Mouse (Mus musculus): ENCODE measurements around the gene Rora.

Rora gene

GRCm38 (mm10) chr9:69008706-69009105 is 355.1 kb downstream of the Rora start:
- 84% methylated on average over 2 of the region's 2 CpGs for WGBS

- WGBS: 59% methylated on average over 5 of the region's 5 CpGs
These were observed 357.3 kb downstream of the Rora start for GRCm38 (mm10) chr9:69010886-69011285.

DNA sequence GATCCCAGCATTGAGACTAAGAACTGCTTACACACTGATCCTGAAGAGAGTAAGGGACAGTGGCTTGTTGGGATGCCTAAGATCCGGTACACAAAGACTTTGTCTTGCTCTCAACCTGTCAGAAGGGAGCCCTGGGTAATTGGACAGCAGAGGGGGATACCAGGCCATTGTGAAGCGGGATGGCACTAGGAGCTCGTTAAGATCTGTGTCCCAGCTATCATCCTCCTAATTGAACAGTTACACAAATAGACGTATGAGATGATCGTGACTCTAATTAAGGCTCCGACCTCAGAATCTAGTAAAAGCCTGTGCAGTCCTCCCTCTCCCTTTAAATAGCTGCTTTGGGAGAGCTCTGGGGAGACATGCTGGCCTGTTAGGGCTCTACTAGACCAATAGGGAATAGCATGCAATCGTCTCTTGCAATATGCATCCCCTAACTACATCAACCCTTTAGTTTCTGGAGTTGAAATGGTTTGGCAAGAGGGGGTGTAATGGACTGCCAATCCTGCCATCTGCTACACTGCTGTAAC is 359.7 kb downstream of the Rora start:
- 81% methylated on average over 7 of the region's 7 CpGs for WGBS

DNA sequence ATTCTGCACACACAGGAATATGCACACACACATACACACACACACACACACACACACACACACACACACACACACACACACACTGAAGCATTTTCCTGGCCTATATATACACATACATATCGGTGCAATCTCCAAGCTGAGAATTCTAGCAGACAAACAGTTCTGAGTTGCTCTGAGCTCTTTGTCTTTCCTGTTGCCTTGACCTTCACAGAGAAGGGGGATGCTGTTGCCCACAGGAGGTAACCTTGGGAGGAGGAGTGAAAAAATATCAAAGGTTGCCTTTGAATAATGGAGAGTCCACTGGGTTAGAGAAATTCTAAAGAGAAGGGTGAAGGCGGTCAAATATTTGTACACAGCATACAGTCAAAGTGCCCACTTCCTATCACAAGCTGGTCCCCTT is 360.6 kb downstream of the Rora start:
- 94% methylated on average over 2 of the region's 2 CpGs for WGBS

DNA sequence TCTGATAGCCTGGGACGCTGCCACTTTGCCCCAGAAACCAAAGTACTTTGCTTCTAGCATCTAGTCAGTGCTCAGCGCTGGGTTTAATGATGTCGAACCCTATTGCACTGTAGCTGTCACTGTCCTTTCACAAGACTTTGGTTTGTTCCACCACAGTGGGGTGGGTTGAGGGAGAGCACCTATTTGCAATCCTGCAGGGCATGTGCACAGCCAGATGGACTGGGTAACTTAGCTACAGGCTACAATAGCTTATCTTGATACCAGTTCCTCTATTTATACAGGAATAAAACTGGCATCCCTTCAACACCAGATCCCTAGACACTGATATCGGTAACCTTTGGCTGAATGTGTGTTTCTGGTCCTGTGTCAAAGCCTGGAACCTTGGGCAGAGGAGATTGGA is 366.8 kb downstream of the Rora start:
- 87% methylated on average over 4 of the region's 4 CpGs for WGBS

GRCm38 (mm10) chr9:69021482-69021881 is 367.9 kb downstream of the Rora start:
- 89% methylated on average over 1 of the region's 1 CpGs for WGBS

DNA sequence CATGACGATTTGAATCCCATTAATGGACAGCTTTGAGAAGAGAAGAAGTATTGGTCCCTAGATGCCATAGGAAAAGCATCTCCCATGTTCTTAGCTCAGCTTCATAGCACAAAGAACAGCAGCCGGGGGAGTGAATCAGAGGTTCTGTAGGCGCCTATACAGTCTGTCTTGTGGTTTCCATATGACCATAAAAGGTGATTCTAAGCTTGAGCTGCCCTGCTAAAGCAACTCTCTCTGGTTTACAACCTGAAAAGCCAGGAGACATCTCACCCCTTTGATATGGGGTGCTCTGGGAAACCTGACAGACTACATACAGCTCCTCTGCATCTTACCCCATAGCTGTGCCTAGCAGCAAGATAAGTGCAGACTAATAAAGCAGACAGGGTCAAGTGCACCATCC is 369.7 kb downstream of the Rora start:
- WGBS: 89% methylated on average over 3 of the region's 3 CpGs

GRCm38 (mm10) chr9:69028177-69028576 is 374.6 kb downstream of the Rora start:
- 78% methylated on average over 4 of the region's 4 CpGs for WGBS

- 87% methylated on average over 10 of the region's 10 CpGs for WGBS
These were observed 380.8 kb downstream of the Rora start for GRCm38 (mm10) chr9:69034301-69034871.

DNA sequence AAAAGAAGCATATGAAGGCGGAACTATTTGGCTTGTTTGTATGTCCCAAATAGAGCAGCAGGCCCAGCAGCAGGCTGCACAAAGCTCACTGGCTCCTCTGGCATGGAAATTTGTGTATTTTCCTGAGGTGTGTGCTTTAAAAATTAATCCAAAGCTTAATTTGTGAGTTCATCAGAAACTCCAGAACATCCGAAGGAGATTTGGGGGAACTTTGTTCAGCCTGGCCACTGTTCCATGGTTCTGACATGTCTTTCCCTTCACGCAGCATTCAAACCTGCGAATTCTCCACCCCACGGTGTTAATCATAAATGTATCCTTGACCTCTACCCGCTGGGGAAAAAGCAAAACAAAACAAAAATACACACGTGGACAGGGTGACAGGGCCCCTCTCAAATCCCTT is 381.9 kb downstream of the Rora start:
- 77% methylated on average over 7 of the region's 7 CpGs for WGBS

DNA sequence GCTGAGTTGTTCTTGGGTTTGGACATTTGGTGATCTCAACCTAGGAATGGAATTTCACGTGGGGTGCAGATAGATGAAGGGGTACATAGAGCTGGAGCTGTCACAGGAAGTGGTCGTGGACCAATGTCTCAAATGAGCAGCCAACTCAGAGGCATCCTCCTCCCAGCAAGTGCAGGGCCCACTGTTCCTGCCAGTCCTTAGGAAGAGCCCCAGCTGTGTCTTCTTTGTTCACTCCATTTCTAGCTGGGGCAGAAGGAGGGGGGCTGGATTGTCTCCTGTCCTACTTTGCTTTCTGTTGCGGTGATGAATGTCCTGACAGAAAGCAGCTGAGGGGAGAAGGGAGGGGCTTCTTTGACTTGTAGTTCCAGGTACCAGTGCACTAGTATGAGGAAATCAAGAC is 382.7 kb downstream of the Rora start:
- 62% methylated on average over 3 of the region's 3 CpGs for WGBS

DNA sequence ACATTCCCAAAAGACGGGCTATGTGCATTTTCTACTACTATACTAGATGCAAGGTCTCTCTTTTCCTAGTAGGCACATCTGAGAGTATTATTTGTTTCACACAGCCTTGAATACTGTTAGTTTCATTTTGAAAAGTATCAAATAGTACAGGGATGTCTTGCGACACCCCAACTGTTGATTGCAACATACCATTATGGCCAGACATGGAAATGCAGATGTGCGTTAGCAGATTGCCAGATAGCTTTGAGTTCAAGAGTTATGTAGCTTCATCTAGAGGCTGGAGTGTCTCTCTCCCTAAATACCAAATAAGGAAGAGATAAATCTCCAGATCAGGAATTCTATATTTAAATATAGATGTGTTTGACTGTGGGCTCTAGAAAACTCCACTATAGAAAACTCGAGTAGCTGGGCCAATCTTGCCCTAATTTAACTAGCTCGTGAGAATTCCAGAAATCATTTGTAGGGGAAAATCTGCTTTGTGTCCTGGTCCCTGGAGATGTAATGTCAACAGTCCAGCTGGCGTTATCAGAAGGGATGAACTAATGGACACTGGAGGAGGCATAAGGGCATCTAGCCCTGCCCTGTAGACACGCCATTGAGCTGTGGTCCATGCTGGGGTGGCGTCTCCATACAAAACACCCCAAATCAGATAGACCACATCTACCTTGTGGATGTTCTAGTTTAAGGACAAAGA is 390.5 kb downstream of the Rora start:
- 85% methylated on average over 8 of the region's 8 CpGs for WGBS

DNA sequence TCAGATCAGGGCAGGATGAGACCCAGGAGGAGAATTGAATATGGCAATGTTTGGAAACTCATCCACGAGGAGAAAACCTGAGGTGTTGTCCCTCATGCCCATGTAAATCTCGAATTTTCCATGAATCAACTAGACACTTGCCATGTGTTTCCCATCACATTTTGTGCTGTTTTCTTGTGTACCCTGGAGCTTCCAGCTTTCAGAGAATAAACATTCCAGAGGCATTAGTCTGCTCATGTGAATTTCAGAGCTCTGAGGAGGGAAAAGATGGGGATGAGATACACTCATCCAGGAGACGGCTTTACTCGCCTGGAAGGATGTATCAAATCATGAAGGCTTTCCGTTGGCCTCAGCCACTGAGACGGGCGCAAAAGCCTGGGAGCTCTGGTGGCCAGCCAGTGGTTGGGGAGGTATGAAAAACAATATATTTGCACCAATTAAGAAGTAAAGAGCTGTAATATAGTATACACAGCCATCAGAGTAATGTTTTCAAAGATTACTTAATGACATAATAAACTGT is 391.1 kb downstream of the Rora start:
- 90% methylated on average over 7 of the region's 7 CpGs for WGBS

DNA sequence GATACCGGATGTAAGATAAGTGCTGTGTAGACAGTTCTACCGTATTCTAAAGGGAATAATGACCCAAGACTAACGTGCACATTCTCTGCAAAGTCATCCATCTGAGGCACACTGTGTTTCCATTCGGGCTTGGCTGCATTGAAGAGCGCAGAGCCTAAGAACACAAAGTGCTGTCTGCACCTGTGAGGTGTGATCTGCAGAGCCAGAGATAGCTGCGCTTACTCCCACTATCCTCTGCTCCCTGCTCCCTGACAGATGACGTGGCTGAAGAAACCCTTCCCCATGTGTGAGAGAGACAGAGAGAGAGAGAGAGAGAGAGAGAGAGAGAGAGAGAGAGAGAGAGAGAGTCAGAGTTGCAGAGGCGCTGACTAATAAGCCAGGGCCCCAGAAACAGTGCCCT is 392.3 kb downstream of the Rora start:
- WGBS: 84% methylated on average over 8 of the region's 8 CpGs

GRCm38 (mm10) chr9:69050856-69051255 is 397.3 kb downstream of the Rora start:
- 69% methylated on average over 8 of the region's 8 CpGs for WGBS

DNA sequence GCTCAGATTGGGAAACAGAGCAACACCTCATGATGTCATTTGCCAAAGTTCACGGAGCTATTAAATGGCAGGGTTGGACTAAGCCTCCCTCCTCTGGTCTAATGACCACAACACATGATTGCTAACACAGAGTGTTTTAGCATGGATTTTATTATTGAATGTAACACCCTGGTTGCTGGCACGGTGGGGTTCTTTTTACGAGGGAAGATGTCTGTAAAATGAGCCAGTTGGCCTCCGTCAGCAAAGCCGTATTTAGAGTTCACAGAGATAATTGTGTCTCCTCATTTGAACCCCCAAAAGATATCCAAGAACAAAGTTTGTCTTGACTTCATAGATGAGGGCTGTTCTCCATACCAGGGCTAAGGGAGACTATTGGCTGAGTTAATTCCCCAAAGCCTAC is 398.3 kb downstream of the Rora start:
- WGBS: 82% methylated on average over 5 of the region's 5 CpGs

DNA sequence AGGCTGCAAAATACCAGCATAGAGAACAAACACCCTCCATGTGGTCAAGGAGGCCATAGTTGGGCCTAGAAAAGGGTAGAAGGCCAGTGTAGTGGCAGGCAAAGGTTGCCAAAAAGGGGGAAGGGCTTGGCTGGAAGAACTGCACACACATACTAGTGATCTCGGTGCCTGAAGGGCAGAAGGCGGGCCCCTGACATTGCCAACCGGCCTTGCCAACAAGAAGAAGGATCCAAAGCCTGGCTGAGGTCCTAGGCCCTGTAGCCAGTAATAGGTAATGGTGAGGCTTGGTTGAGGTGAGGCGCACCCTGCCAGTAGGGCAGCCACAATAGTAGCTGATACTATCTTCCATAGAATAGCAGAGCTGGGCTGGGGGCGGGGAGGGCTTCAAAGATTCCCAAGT is 401.7 kb downstream of the Rora start:
- WGBS: 91% methylated on average over 5 of the region's 5 CpGs

GRCm38 (mm10) chr9:69071203-69071867 is 417.7 kb downstream of the Rora start:
- WGBS: 46% methylated on average over 15 of the region's 15 CpGs

DNA sequence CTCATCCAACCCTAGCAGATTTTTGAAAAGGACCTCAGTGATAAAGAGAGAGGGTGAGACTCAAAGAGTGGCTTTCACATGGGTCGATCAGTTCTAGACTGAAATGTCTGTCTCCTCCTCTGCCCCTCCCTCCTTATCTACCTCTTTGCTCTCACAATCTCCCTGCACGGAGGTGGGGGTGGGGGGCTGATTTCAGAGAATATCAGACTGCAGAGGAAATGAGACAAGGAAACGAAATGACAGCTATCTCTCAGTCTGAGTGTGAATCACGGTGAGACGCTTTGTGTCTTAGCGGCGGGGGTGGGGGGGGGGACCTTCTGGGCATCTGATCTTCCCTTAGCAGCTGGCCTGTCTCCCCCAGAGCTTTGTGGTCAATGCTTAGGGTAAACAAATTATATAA is 419.7 kb downstream of the Rora start:
- WGBS: 89% methylated on average over 7 of the region's 7 CpGs

DNA sequence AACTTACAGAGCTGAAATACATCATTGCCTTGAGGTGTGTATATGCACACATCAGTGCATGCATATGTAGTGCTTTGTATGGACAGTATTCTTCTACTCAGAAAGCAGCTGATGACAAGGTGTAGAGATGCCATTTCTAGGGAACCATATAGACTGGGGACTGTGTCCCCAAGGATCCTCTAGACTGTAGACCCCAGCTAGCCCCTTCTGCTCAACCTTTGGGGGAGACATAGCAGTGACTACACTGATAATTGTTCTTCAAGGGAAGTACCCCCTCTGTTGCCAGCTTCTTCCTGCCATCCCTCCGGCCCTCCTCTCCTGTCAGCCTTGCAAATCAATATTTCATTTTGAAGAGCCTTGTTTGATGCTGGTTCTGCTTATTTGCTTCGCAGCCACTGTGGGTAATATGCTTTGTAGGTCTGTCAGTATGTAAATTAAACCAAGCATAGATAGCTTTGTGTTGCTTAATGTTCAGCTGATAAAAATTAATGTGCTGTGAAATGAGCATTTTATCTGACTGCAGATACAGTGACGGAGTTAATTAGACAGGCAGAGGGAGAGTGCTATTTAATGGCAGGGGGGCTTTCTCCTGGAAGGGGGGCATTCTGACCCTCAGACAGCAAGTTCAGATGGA is 430.6 kb downstream of the Rora start:
- 89% methylated on average over 3 of the region's 3 CpGs for WGBS

DNA sequence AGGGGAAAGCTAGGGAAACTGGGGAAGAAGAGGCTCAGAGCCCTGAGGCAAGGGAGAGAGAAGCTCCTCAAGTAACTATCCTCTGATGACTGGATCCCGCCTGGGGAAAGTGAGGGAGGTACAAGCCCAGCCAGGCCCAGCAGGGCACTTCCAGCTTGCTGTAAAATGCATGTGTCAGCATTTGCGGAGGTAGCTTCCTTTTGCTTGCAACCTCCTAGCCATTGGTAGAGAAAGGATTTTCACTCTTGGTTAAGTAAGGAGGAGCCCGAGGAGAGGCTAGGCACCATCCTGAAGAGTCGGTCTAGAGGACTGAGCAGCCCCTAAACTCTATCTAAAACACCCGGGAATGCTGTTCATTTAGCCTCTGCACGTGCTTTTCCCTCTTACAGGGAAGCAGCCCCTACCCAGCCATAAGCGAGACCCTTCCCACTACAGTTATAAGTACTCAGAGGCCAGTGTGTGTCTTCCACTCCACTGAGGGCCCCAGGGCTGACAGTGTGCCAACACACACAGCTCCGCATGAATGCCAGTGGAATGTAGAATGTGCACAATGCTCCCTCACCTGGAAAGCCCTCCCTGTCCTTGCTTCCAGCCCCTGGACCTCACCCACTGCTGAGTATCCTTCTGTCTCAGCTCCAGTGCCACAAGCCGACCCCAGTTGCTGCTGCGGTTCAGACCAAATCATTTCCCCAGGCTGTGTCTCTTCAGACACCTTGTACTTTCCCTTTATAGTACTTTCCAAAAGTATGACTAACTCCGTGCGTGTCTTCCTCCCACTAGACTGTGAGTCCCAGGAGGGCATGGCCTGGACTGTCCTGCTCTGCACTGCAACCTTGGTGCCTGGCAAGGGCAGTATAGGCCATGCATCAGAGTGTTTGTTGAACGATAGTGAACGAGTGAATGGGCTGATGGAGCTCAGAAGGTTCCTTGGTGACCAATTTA is 431.4 kb downstream of the Rora start:
- WGBS: 73% methylated on average over 14 of the region's 14 CpGs

All from cerebral cortex, adult 2 months (tissue).